Mouse (Mus musculus): ENCODE measurements at regions not wholly inside any gene's neighbourhood (a gene's known extent, or its start where the extent isn't known, plus 50 kb on each side); places are given as distances from the start of the nearest gene placed in this dataset.
"Not testable (repeated sequence)": the region's sequence is repeated elsewhere in the genome, so short reads cannot be mapped to it uniquely, and the experiment has no call there.

GRCm38 (mm10) chr3:56955799-56956121, 346.0 kb downstream of the Tm4sf1 start:
- H3K4me1 ChIP-seq (ENCODE audit: control insufficient read depth in 1 of 2, insufficient read depth in 2 of 2, low read length in 2 of 2) = no peaks in the 10 kb centered on the region
- TF ChIP-seq MXI1 (IDR thresholded peaks at IDR 0.05; ENCODE audit: low read depth, low read length) (no peak), HCFC1 (IDR thresholded peaks at IDR 0.05; ENCODE audit: low read depth, low read length) (no peak), POLR2AphosphoS5 (IDR thresholded peaks at IDR 0.05; ENCODE audit: borderline replicate concordance, low read depth, low read length) (no peak), MYB (IDR thresholded peaks at IDR 0.05; ENCODE audit: low read depth, low read length) (no peak), MAZ (IDR thresholded peaks at IDR 0.05; ENCODE audit: low read depth, low read length) (no peak), RCOR1 (IDR thresholded peaks at IDR 0.05; ENCODE audit: low read depth, low read length) (no peak), TCF12 (IDR thresholded peaks at IDR 0.05; ENCODE audit: low read depth, low read length) (no peak), CHD1 (IDR thresholded peaks at IDR 0.05; ENCODE audit: low read depth, low read length) (no peak), GATA1 (IDR thresholded peaks at IDR 0.05; ENCODE audit: low read depth, low read length) (no peak), EP300 (IDR thresholded peaks at IDR 0.05; ENCODE audit: low read depth in 1 of 2, low read length in 2 of 2) (no peak), CTCF (IDR thresholded peaks at IDR 0.05 in 2 of 3, conservative IDR thresholded peaks at IDR 0.05 in 1 of 3; ENCODE audit: control insufficient read depth in 1 of 3, insufficient read depth in 1 of 3, low read depth in 2 of 3, low read length in 3 of 3, poor library complexity in 1 of 3, severe bottlenecking in 1 of 3) (no peak), RAD21 (IDR thresholded peaks at IDR 0.05; ENCODE audit: low read depth, low read length) (no peak), TBP (IDR thresholded peaks at IDR 0.05; ENCODE audit: low read depth, low read length) (no peak), ZC3H11A (IDR thresholded peaks at IDR 0.05; ENCODE audit: low read depth, low read length) (no peak), POLR2AphosphoS2 (IDR thresholded peaks at IDR 0.05; ENCODE audit: low read length) (no peak), POLR2A (IDR thresholded peaks at IDR 0.05; ENCODE audit: control insufficient read depth in 1 of 2, insufficient read depth in 1 of 2, low read depth in 1 of 2, low read length in 2 of 2, poor library complexity in 1 of 2) (no peak), MYC (IDR thresholded peaks at IDR 0.05; ENCODE audit: low read depth, low read length) (no peak), USF2 (IDR thresholded peaks at IDR 0.05; ENCODE audit: borderline replicate concordance in 1 of 2, insufficient read depth in 1 of 2, low read depth in 1 of 2, low read length in 2 of 2) (no peak), SIN3A (IDR thresholded peaks at IDR 0.05; ENCODE audit: low read length) (no peak), USF1 (IDR thresholded peaks at IDR 0.05; ENCODE audit: low read depth, low read length) (no peak)
- H3K4me3 ChIP-seq (ENCODE audit: control insufficient read depth in 1 of 2, insufficient read depth in 1 of 2, low read depth in 2 of 2, low read length in 2 of 2) = no peak overlapping the region
- H3K9me3 ChIP-seq (replicated peaks; ENCODE audit: insufficient read depth, low read length) = no peaks in the 10 kb centered on the region
- H3K36me3 ChIP-seq (ENCODE audit: control insufficient read depth in 1 of 2, insufficient read depth in 2 of 2, low read length in 2 of 2) = no peaks in the 10 kb centered on the region
- H3K27me3 ChIP-seq (ENCODE audit: control insufficient read depth in 1 of 2, insufficient read depth in 2 of 2, low read length in 2 of 2) = no peaks in the 10 kb centered on the region
- H3K27ac ChIP-seq (ENCODE audit: control insufficient read depth, low read depth, low read length) = no peak overlapping the region
- H3K79me2 ChIP-seq (ENCODE audit: control insufficient read depth, insufficient read depth, low read length, poor library complexity) = no peaks in the 10 kb centered on the region
- H3K9ac ChIP-seq (ENCODE audit: control insufficient read depth, low read depth, low read length, poor library complexity, severe bottlenecking) = no peak overlapping the region
- no peak for DNase-seq (ENCODE audit: low read depth, low spot score)

- Histone ChIP-seq H3K27ac (ENCODE audit: control insufficient read depth, low read depth, low read length) (no peak overlapping the region), H3K4me3 (ENCODE audit: control insufficient read depth in 1 of 2, insufficient read depth in 1 of 2, low read depth in 2 of 2, low read length in 2 of 2) (no peak overlapping the region), H3K27me3 (ENCODE audit: control insufficient read depth in 1 of 2, insufficient read depth in 2 of 2, low read length in 2 of 2) (no peaks in the 10 kb centered on the region), H3K4me1 (ENCODE audit: control insufficient read depth in 1 of 2, insufficient read depth in 2 of 2, low read length in 2 of 2) (no peaks in the 10 kb centered on the region), H3K79me2 (ENCODE audit: control insufficient read depth, insufficient read depth, low read length, poor library complexity) (no peaks in the 10 kb centered on the region), H3K36me3 (ENCODE audit: control insufficient read depth in 1 of 2, insufficient read depth in 2 of 2, low read length in 2 of 2) (no peaks in the 10 kb centered on the region), H3K9ac (ENCODE audit: control insufficient read depth, low read depth, low read length, poor library complexity, severe bottlenecking) (no peak overlapping the region), H3K9me3 (replicated peaks; ENCODE audit: insufficient read depth, low read length) (no peaks in the 10 kb centered on the region)
- no peak for DNase-seq (ENCODE audit: low read depth, low spot score)
- no peak for TF ChIP-seq POLR2AphosphoS2 (IDR thresholded peaks at IDR 0.05; ENCODE audit: low read length)
- TF ChIP-seq ZNF384 (IDR thresholded peaks at IDR 0.05; ENCODE audit: low read depth, low read length) = no peak
- TF ChIP-seq USF1 (IDR thresholded peaks at IDR 0.05; ENCODE audit: low read depth, low read length) = no peak
- no peak for TF ChIP-seq UBTF (IDR thresholded peaks at IDR 0.05; ENCODE audit: borderline replicate concordance, insufficient read depth, low read depth, low read length)
- TF ChIP-seq SMC3 (IDR thresholded peaks at IDR 0.05; ENCODE audit: low read depth, low read length) = no peak
- no peak for TF ChIP-seq RCOR1 (IDR thresholded peaks at IDR 0.05; ENCODE audit: low read depth, low read length)
- no peak for TF ChIP-seq CHD1 (IDR thresholded peaks at IDR 0.05; ENCODE audit: low read depth, low read length)
- no peak for TF ChIP-seq MYC (IDR thresholded peaks at IDR 0.05; ENCODE audit: low read depth, low read length)
- no peak for TF ChIP-seq USF2 (IDR thresholded peaks at IDR 0.05; ENCODE audit: borderline replicate concordance in 1 of 2, insufficient read depth in 1 of 2, low read depth in 1 of 2, low read length in 2 of 2)
Measured at GRCm38 (mm10) chr3:56955098-56955798, 346.5 kb downstream of the Tm4sf1 start.

- H3K4me1 ChIP-seq (ENCODE audit: control insufficient read depth in 1 of 2, insufficient read depth in 2 of 2, low read length in 2 of 2); H3K4me3 ChIP-seq (ENCODE audit: control insufficient read depth in 1 of 2, insufficient read depth in 1 of 2, low read depth in 2 of 2, low read length in 2 of 2); H3K36me3 ChIP-seq (ENCODE audit: control insufficient read depth in 1 of 2, insufficient read depth in 2 of 2, low read length in 2 of 2); DNase-seq (ENCODE audit: low read depth, low spot score); H3K27me3 ChIP-seq (ENCODE audit: control insufficient read depth in 1 of 2, insufficient read depth in 2 of 2, low read length in 2 of 2); H3K27ac ChIP-seq (ENCODE audit: control insufficient read depth, low read depth, low read length); H3K9ac ChIP-seq (ENCODE audit: control insufficient read depth, low read depth, low read length, poor library complexity, severe bottlenecking); H3K9me3 ChIP-seq (replicated peaks; ENCODE audit: insufficient read depth, low read length); H3K79me2 ChIP-seq (ENCODE audit: control insufficient read depth, insufficient read depth, low read length, poor library complexity): not testable (repeated sequence)
Measured at GRCm38 (mm10) chr3:56942557-56942956, 359.2 kb downstream of the Tm4sf1 start.
